Mouse (Mus musculus): ENCODE data around the gene Alkbh5. TPM values are rescaled to one million over a fixed set of nuclear protein-coding genes. Genes with fewer than 3 reads are reported as not detected.
A peak's percentile ranks its signal among the peaks of the same experiment; 100 is the strongest.
"Not testable (repeated sequence)": the region's sequence is repeated elsewhere in the genome, so short reads cannot be mapped to it uniquely, and the experiment has no call there.

Gene Alkbh5
- polyA plus RNA-seq, 1 experiment, result 52.1 TPM

DNA sequence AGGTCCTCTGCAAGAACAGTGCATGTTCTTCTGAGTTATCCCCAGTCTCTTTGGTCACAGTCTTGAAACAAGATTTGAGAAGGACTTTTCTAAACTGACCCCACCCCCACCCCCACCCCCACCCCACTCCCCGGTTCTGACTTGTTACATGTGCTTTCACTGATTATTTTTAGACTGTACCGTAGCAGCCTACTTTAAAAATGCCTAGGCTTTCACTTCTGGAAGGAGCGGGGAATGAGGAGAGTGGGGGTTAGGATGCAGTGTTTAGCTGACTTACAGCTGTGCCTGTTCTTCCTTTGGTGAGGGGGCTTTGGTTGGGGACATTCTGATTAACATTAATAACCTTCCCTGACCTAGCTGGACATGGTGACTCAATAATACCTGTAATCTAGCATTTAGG is 11.9 kb downstream of the Alkbh5 start:
- peaks cover 76% of the 10 kb centered on the region for H3K36me3 ChIP-seq (ENCODE audit: control insufficient read depth, insufficient read depth, low read length, poor library complexity, severe bottlenecking)
- no peak overlapping the region for H3K9ac ChIP-seq (ENCODE audit: low read depth, poor library complexity, severe bottlenecking)
- no peak overlapping the region for H3K27ac ChIP-seq (ENCODE audit: insufficient read depth, low read length)
- peaks cover 1% of the 10 kb centered on the region for H3K4me1 ChIP-seq (ENCODE audit: control insufficient read depth, insufficient read depth, low read length)
- H3K4me3 ChIP-seq (ENCODE audit: low read depth, low read length), result no peak overlapping the region
- no peak for TF ChIP-seq EP300 (IDR thresholded peaks at IDR 0.05; ENCODE audit: insufficient read depth, low read depth, low read length)
- no peak for TF ChIP-seq POLR2A (IDR thresholded peaks at IDR 0.05; ENCODE audit: insufficient read depth, low read length)
- no peak for TF ChIP-seq CTCF (IDR thresholded peaks at IDR 0.05; ENCODE audit: low read depth, low read length)
- H3K9me3 ChIP-seq (replicated peaks; ENCODE audit: control insufficient read depth, insufficient read depth, low read length, poor library complexity, severe bottlenecking), result no peaks in the 10 kb centered on the region
- no peaks in the 10 kb centered on the region for H3K27me3 ChIP-seq (ENCODE audit: control insufficient read depth, insufficient read depth, low read length, poor library complexity, severe bottlenecking)

- no peaks in the 10 kb centered on the region for H3K27me3 ChIP-seq (ENCODE audit: control insufficient read depth, insufficient read depth, low read length, poor library complexity, severe bottlenecking)
- no peaks in the 10 kb centered on the region for H3K4me1 ChIP-seq (ENCODE audit: control insufficient read depth, insufficient read depth, low read length)
- no peaks in the 10 kb centered on the region for H3K9me3 ChIP-seq (replicated peaks; ENCODE audit: control insufficient read depth, insufficient read depth, low read length, poor library complexity, severe bottlenecking)
- TF ChIP-seq CTCF (IDR thresholded peaks at IDR 0.05; ENCODE audit: low read depth, low read length) (no peak), EP300 (IDR thresholded peaks at IDR 0.05; ENCODE audit: insufficient read depth, low read depth, low read length) (no peak), POLR2A (IDR thresholded peaks at IDR 0.05; ENCODE audit: insufficient read depth, low read length) (no peak)
- H3K27ac ChIP-seq (ENCODE audit: insufficient read depth, low read length), result no peak overlapping the region
- no peak overlapping the region for H3K4me3 ChIP-seq (ENCODE audit: low read depth, low read length)
- no peak overlapping the region for H3K9ac ChIP-seq (ENCODE audit: low read depth, poor library complexity, severe bottlenecking)
- peaks cover 77% of the 10 kb centered on the region for H3K36me3 ChIP-seq (ENCODE audit: control insufficient read depth, insufficient read depth, low read length, poor library complexity, severe bottlenecking)
Measured at GRCm38 (mm10) chr11:60553091-60553490, 16.9 kb downstream of the Alkbh5 start.

GRCm38 (mm10) chr11:60557675-60558074 is 21.5 kb downstream of the Alkbh5 start:
- H3K36me3 ChIP-seq (ENCODE audit: control insufficient read depth, insufficient read depth, low read length, poor library complexity, severe bottlenecking), result peaks cover 53% of the 10 kb centered on the region
- no peaks in the 10 kb centered on the region for H3K27me3 ChIP-seq (ENCODE audit: control insufficient read depth, insufficient read depth, low read length, poor library complexity, severe bottlenecking)
- H3K4me3 ChIP-seq (ENCODE audit: low read depth, low read length), result no peak overlapping the region
- TF ChIP-seq POLR2A (IDR thresholded peaks at IDR 0.05; ENCODE audit: insufficient read depth, low read length), result no peak
- TF ChIP-seq EP300 (IDR thresholded peaks at IDR 0.05; ENCODE audit: insufficient read depth, low read depth, low read length), result no peak
- no peak for TF ChIP-seq CTCF (IDR thresholded peaks at IDR 0.05; ENCODE audit: low read depth, low read length)
- no peak overlapping the region for H3K9ac ChIP-seq (ENCODE audit: low read depth, poor library complexity, severe bottlenecking)
- no peak overlapping the region for H3K27ac ChIP-seq (ENCODE audit: insufficient read depth, low read length)
- H3K9me3 ChIP-seq (replicated peaks; ENCODE audit: control insufficient read depth, insufficient read depth, low read length, poor library complexity, severe bottlenecking), result no peaks in the 10 kb centered on the region
- H3K4me1 ChIP-seq (ENCODE audit: control insufficient read depth, insufficient read depth, low read length), result no peaks in the 10 kb centered on the region

GRCm38 (mm10) chr11:60559342-60559741 is 23.2 kb downstream of the Alkbh5 start:
- Histone ChIP-seq H3K4me1 (ENCODE audit: control insufficient read depth, insufficient read depth, low read length) (no peaks in the 10 kb centered on the region), H3K9ac (ENCODE audit: low read depth, poor library complexity, severe bottlenecking) (no peak overlapping the region), H3K27ac (ENCODE audit: insufficient read depth, low read length) (no peak overlapping the region), H3K36me3 (ENCODE audit: control insufficient read depth, insufficient read depth, low read length, poor library complexity, severe bottlenecking) (peaks cover 37% of the 10 kb centered on the region), H3K4me3 (ENCODE audit: low read depth, low read length) (no peak overlapping the region), H3K27me3 (ENCODE audit: control insufficient read depth, insufficient read depth, low read length, poor library complexity, severe bottlenecking) (no peaks in the 10 kb centered on the region), H3K9me3 (replicated peaks; ENCODE audit: control insufficient read depth, insufficient read depth, low read length, poor library complexity, severe bottlenecking) (no peaks in the 10 kb centered on the region)
- 0 out of 2 replicates have a peak, but pooled peaks have one; percentile 20 for TF ChIP-seq EP300 (IDR thresholded peaks at IDR 0.05; ENCODE audit: insufficient read depth, low read depth, low read length)
- TF ChIP-seq CTCF (IDR thresholded peaks at IDR 0.05; ENCODE audit: low read depth, low read length), result peak; percentile 93
- no peak for TF ChIP-seq POLR2A (IDR thresholded peaks at IDR 0.05; ENCODE audit: insufficient read depth, low read length)

DNA sequence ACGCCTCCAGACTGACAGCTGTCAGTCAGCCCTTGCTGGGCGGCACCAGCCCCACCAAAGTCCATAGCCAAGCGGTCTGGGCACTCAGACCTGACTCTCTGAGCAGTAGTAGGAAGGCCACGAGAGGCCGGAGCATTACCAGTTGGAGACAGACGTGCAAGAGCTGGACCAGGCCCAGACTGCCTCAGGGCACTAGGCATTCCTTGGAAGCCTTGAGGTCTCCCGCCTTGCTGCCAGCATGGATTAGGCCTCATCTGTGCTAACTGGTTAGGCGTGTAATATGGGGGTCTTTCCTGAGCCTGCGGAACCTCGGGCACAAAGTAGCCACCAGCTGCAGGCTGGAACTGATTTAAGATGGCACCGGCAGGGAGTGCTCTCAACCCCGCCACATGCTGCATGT is 37.8 kb downstream of the Alkbh5 start:
- H3K4me3 ChIP-seq (ENCODE audit: low read depth, low read length), result peak overlapping the region; percentile 8; the same call in 1 of the 2 replicates
- H3K9ac ChIP-seq (ENCODE audit: low read depth, poor library complexity, severe bottlenecking); H3K36me3 ChIP-seq (ENCODE audit: control insufficient read depth, insufficient read depth, low read length, poor library complexity, severe bottlenecking); H3K27me3 ChIP-seq (ENCODE audit: control insufficient read depth, insufficient read depth, low read length, poor library complexity, severe bottlenecking); H3K9me3 ChIP-seq (replicated peaks; ENCODE audit: control insufficient read depth, insufficient read depth, low read length, poor library complexity, severe bottlenecking); H3K27ac ChIP-seq (ENCODE audit: insufficient read depth, low read length); H3K4me1 ChIP-seq (ENCODE audit: control insufficient read depth, insufficient read depth, low read length): not testable (repeated sequence)

Other genes starting within 250 kb of the Alkbh5 start
- gene Tom1l2, start 183.5 kb upstream of the Alkbh5 start, polyA plus RNA-seq (2011; ENCODE audit: insufficient read depth, insufficient read length, low read depth, missing spikeins), result 9.9 and 12.4 TPM in 2 replicates
- gene Drc3, start 183.1 kb upstream of the Alkbh5 start, polyA plus RNA-seq (2011; ENCODE audit: insufficient read depth, insufficient read length, low read depth, missing spikeins), result 6.9 and 7.3 TPM in 2 replicates
- 36.2 and 40.6 TPM in 2 replicates for gene Gid4, start 119.2 kb upstream of the Alkbh5 start, polyA plus RNA-seq (2011; ENCODE audit: insufficient read depth, insufficient read length, low read depth, missing spikeins)
- 22.1 and 28.2 TPM in 2 replicates for gene Atpaf2, start 117.9 kb upstream of the Alkbh5 start, polyA plus RNA-seq (2011; ENCODE audit: insufficient read depth, insufficient read length, low read depth, missing spikeins)
- 67.4 and 69.9 TPM in 2 replicates for gene Drg2, start 81.8 kb upstream of the Alkbh5 start, polyA plus RNA-seq (2011; ENCODE audit: insufficient read depth, insufficient read length, low read depth, missing spikeins)
- gene Myo15, start 67.0 kb upstream of the Alkbh5 start, polyA plus RNA-seq (2011; ENCODE audit: insufficient read depth, insufficient read length, low read depth, missing spikeins), result 0.37 and 0.65 TPM in 2 replicates
- gene Llgl1, start 163.3 kb downstream of the Alkbh5 start, polyA plus RNA-seq (2011; ENCODE audit: insufficient read depth, insufficient read length, low read depth, missing spikeins), result 28.7 and 28.9 TPM in 2 replicates
- gene Flii, start 190.9 kb downstream of the Alkbh5 start, polyA plus RNA-seq (2011; ENCODE audit: insufficient read depth, insufficient read length, low read depth, missing spikeins), result 49.0 and 52.5 TPM in 2 replicates
- gene Mief2, start 192.0 kb downstream of the Alkbh5 start, polyA plus RNA-seq (2011; ENCODE audit: insufficient read depth, insufficient read length, low read depth, missing spikeins), result 7.1 and 9.4 TPM in 2 replicates
- gene Top3a, start 241.0 kb downstream of the Alkbh5 start, polyA plus RNA-seq (2011; ENCODE audit: insufficient read depth, insufficient read length, low read depth, missing spikeins), result 19.6 and 20.4 TPM in 2 replicates
- 18.4 and 20.0 TPM in 2 replicates for gene Smcr8, start 241.1 kb downstream of the Alkbh5 start, polyA plus RNA-seq (2011; ENCODE audit: insufficient read depth, insufficient read length, low read depth, missing spikeins)

All from ES-Bruce4 (cell line).